Mouse (Mus musculus) cerebellum, adult 9-10 months (tissue): ENCODE measurements around the gene Prkcz.
"Not testable (repeated sequence)": the region's sequence is repeated elsewhere in the genome, so short reads cannot be mapped to it uniquely, and the experiment has no call there.

Source experiments
- DNase-seq: peaks from one replicate; pipeline ENCODE4 v3.0.0; 2022

The Prkcz gene

DNA sequence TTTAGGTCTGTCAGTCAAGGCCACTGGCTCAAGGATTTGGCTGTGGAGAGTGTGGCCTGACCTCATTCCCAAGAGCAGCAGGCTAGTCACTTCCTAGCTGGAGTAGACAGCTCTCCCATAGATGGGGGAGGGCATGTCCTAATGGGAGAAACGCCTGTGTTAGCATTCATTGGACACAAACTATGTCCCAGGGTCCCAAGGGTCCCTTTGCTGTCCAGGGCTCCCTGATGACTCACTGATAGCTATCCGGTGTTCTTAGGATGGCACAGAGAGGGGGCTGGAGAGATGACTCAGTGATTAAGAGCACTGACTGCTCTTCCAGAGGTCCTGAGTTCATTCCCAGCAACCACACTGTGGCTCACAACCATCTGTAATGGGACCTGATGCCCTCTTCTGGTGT lies 79.9 kb downstream of the Prkcz start:
- DNase-seq: no peak

DNA sequence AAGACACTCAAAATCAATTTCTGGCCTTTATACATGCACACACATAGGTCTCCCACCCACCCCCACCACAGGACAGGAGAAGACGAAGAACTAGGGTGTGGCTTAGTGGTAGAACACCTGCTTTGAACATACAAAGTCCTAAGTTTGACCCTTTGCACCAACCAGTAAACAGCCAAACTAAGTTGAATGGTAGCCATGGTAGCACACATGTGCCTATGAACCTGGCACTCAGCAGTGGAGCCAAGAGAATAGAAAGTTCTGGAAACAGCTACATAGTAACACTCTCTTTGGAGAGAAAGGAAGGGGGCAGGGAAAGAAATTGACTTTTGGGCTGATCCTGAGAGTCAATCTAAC lies 80.4 kb downstream of the Prkcz start:
- DNase-seq: no peak

DNA sequence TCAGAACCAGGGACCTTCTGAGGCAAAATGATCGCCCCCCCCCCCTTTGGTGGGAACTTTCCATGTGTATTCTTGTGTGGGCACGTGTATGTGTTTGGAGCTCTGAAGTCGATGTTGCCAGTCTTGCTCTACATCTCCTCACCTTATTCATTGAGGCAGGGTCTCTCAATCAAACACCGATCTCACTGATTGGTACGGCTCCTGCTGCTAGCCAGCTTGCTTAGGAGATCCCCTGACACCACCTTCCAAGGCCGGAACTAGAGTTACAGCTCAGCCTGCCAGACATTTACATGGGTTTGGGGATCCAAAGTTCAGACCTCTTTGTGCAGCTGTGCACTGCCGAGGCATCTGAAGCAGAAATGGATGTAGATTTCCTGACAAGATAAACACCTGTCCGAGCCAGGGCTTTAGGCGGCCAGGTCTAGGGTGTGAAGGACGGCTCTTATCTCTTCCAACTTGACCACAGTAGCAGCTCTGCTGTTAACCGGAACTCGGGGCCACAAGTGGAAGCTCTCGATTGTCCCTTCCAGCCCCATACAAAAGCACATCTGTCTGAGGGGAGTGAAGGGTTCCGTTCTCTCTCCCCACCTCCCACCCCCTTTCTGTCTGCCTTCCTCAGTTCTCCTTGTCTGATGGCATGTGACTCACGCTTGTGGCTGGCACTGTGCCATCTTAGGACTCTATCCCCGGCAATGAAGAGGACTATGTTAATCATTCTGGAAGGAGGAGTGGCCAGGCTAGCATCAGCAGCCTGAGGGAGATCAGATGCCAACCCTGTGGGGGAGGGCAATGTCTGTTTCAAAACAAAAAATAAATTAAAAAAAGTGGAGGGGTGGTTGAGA lies 81.0 kb downstream of the Prkcz start:
- no peak for DNase-seq

DNA sequence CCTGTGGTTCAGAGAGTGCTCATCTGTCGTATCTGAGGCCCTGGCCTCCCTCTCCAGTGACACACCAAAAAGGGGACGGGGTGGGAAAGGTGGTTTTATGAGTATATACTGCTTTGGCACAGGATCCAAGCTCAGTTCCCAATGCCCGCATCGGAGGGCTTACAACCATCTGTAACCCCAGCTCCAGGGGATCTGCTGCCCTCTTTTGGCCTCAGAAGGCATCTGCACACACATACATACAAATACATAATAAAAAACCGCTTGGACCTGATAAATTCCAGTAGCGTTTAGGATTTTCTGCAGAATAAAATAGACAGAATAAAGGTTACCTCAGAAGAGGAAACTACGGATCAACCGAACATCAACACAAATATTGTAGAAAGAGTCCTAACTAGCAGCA lies 82.1 kb downstream of the Prkcz start:
- no peak for DNase-seq

DNA sequence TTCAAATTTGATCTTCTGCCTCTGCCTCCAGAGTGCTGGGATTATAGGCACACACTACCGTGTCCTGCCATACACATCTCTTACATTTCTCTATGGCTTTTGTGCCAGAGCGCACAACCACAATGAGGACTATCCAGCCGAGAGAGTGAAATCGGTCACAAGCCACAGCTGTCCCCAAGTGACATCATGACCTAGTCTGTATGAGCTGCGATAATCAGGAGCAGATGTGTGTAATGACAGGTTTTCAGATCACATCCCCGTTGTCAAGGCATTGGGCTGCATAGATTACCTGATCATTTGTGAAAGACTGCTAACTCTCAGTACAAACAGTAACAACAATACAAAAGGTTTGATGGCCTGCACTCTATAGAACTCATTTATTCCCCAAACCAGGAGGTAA lies 83.2 kb downstream of the Prkcz start:
- no peak for DNase-seq

DNA sequence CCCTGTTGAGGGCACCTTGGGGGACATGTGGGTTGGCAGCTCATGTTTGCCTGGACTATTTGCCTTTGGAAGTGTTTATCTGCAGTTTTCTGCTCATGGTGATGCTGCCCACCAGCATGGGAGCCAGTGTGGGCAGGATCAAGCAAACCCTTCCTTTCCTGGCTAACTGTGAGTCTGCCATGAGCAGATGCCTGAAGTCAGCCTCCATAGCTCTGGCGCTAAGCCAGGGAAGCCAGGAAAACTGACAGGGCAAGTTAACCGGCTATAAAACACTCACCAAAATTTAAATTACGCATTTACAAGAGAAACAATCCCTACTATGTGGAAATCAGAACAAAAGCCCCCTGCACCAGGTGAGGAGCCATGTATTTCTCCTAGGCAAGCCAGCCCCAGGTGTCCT lies 86.3 kb downstream of the Prkcz start:
- no peak for DNase-seq

DNA sequence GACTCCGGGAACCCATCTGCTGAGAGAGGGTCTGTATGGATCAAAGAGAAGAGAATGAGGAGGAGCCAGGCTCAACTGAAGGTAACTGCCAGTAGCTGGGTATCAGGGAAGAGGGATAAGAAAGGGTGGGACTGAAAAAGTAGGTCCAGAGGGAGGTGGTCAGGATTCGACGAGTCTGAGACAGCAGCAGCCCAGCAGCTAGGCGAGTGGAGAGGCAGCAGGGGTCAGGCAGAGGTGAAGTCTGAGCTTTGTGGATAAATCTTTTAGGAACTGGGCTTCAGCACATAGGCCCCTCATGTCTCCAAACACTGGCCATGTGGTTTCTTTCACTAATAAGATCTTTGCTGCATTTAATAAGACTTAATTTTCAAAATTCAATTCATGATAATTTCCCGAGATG lies 86.7 kb downstream of the Prkcz start:
- DNase-seq: no peak

DNA sequence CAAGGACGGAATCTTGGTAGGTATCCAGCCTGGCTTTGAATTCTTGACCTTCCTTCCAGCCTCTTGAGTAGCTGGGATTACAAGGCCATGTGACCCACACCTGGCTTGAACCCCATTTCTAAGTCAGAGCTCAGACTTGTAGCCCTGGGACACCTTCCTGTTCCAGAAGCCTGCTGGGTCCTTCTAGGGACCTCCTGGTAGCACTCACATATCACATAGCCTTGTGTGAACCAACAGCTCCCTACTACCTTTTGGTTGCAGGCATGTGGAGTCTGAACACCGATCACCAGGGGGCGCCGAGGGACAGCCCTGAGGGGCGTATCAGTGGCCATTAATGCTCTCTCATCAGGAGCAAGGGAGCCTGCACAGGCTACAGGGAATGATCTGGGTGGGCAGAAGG lies 92.8 kb downstream of the Prkcz start:
- peak; percentile 82 for DNase-seq

DNA sequence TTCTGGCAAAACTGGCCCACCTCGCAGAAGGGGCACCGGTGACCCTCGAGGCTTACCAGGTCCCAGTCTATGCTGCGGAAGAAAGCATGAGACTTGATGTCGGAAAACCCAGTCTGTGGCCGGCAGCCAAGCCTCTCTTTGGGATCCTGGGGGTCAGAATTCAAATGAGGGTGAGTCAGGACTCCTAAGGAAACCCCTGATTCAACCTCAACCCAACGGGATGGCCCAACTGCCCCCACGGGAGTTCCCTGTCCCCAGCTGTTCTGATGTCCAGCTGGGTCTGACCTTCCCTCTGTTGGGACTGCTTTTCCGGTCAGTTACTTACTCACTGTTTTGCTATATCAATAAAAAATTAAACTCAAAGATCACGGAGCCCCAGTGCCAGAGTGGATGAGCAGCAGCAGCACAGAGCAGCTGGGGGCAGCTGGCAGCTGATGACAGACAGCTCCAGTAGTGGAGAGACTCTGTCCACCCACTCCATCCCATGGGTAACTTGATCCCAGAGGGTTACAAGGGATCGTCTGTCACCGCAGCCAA lies 93.5 kb downstream of the Prkcz start:
- no peak for DNase-seq

DNA sequence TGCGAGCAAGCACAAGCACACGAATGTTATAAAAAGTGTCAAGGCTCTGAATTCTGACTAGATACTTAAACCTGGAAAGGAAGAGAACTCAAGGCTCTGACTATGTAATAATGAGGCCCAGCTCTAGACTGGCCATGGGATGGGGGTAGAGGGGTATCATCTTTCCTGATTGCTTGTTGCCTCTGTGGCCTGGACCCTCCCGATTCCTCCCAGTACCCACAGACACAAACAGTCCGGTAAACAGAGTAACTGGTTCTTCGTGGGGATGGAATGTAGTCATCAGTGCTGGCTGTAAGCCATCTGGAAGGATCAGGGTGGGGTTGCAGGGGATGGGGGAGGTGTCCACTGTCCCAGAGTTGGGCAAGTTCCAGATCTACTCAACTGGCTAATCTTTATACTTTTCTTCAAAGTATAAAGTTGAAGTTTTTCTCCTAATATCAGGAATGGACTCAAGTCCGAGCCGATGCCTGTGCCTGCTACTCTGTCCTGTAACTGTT lies 94.1 kb downstream of the Prkcz start:
- no peak for DNase-seq

DNA sequence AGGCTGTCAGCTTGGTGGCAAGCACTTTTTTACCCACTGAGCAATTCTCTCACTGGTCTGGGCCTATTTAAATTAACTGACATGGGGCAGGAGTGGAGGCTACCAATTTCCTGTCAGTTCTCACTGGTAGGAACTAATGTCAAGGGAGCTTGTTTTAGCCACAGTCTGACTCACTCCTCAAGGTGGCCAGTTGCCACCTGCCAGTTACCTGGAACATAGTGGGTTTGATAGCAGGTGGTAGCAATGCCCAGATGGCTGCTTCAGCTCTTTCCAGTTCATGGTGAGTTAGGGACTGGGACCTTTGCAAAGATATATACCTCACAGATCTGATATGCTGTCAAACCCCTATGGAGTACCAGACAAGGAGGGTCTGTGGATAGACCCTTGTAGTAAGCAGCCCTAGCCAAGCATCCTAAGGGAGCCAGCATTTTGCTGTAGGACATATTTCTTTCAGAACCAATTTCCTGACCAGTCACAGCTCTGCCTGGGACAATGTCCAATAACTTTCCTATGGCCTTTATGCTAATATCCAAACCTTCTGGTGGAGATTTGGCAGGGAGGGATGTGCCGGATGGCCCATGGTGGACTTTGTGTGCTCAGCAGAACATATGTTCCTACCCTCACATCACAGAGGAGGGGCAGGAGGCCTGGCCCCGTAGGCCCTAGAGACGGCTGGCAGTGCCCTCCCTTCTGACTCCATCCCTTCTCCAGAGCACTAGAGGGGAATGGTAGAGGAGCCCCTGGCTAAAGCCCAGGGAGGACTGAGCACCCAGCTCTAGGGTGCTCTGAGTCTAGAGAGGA lies 96.4 kb downstream of the Prkcz start:
- peak; percentile 99 for DNase-seq

DNA sequence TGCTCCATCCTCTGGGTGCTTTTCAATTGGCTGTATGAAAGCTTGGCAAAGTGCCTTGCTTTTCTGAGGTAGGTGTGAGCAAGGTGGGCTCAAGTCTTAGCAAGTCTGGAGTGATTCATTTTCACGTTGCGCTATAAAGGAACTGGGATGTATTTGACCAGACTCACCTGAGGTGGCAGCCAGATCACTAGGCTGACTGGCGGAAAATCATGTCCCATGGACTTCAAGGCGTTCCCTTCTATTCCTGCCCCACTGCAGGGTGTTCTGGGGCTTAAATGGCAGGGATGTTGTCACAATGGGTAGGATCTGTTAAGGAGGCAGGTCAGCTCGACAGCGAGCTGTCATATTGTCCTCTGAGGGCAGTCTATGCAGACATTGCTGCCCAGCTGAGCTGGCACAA lies 108.9 kb downstream of the Prkcz start:
- DNase-seq: peak; percentile 73

DNA sequence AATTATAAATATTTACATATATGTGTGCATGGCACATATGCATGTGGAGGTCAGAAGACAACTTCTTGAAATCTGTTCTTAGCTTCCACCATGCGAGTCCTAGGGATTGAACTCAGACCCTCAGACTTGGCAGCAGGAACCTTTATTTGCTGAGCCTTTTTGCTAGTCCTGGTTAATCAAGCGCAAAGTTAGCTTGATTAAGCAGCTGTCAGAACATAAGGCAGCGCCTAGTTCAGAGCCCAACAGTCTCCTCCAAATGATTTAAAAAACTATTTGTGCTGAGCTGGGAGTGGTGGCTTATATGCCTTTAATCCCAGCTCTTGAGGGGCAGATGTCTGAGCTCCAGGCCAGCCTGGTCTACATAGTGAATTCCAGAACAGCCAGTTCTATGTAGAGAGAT lies 110.0 kb downstream of the Prkcz start:
- DNase-seq: peak; percentile 82

DNA sequence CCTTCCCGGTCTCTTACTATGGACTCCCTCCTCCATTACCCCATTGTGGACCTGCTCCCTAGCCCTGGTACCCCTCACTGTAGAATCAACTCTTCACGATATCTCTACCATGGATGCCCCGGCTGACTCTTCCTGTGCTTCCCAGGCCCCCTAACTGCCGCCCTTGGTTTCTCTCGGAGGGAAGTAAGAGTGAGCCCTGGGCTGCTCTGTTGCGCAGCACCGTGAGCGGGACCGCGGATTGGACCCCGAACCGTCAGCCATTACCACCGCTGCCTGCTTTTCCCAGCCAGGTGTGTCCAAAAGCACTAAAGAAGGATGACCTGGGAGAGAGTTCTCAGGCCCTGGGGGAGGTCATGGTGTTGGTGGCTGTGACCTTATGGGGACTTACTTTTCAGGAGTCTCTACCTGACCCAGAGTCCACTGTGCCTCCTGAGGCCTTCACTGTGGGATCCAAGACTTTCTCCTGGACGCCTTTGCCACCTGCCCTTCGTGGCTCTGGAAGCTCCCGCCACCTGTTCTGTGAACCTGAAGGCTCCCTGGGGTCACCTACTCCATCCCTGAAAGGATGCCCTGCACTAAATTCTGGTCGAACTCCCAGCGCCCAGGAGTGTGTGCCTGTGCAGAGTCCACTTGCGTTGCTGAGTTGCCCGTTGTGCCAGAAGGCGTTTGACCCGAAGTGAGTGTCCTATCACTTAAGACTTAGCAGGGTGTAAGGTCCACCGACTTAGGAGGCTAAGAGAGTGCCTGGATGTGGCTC lies 110.6 kb downstream of the Prkcz start:
- peak; percentile 76 for DNase-seq

DNA sequence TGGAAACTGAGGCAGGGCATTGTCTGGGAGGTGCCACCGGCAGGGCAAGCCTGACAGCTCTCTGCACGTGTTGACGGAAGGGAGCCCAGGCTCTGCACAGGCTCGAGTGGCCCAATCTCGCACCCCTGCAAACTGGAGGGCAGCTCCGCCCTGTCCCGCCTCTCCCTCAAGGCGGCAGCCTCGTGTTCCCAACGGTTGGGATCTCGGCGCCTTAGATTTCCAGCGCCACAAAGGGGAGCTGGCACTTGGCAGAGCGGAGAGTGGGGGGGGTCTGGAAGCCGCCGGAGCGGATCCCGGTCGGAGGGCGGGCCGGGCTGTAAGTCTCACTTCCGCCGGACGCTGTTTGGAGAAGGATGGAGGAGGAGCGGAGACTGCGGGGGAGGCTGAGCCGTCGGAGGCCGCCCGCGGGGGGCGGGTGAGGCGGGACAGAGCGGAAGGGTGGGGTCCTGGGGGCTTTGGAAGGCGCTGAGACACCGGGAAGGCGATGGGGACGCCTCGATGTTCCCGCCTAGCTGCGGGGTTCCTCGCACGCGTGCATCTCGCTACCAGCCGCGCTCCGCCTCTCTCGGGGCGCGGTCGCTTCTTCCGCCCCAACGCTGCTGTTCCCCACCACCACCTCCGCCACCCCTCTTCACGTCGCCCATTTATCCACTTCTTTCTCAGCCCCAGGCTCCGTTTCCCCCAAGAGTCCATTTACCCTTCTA lies 111.4 kb downstream of the Prkcz start, which contains the start of gene Faap20:
Gene Faap20, plus strand, starts transcription at position 155 of the 704 bp plus-strand sequence.
- DNase-seq: peak; percentile 88

DNA sequence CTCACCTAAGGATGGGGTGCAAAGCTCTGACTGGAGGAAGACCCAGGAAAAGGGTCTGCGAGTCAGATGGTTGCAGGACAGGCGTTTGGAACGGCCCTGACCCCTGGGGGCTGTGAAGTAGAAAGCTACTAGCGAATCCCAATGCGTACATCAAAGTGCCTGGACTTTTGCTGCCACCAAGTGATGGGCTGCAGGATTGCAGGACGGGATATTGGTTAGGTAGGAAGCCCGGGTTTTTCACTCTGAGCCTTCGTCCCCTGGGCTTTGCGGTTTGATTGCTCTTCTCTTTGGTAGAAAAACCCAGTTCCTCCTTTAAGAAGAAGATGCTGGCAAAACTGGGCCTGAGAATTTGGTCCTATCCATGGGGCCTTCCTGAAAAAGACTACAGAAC lies 111.9 kb downstream of the Prkcz start:
- DNase-seq: peak; percentile 97

DNA sequence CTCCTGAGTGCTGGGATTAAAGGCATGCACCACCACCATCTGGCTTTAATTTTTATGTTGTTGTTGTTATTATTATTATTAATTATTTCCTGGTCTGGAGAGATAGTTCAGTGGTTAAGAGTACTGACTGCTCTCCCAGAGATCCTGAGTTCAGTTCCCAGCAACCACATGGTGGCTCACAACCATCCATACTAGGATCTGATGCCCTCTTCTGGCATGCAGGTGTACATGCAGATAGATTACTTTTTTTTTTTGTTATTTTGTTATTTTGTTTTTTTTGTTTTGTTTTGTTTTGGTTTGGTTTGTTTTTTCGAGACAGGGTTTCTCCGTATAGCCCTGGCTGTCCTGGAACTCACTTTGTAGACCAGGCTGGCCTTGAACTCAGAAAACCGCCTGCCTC lies 113.1 kb downstream of the Prkcz start:
- DNase-seq: not testable (repeated sequence)

DNA sequence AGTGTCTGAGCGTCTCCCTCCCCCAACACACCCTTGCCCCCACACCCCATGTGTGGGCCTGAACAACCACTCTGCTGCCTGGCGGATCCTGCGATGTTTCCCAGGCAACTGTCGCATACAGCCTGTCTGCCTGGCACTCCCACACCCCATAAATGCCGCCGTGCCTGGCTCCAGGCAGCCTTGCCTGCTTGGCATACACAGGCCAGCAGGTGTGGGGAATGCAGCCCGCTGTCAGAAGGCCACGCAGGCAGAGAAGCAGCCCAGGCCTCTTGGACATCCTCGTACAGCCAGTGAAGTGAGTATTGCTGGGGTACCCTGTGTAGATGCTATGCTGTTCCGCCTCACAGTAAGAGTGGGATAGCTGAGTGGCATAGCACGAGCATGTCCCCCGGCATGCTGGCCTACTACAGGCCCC lies 114.5 kb downstream of the Prkcz start:
- peak; percentile 89 for DNase-seq

DNA sequence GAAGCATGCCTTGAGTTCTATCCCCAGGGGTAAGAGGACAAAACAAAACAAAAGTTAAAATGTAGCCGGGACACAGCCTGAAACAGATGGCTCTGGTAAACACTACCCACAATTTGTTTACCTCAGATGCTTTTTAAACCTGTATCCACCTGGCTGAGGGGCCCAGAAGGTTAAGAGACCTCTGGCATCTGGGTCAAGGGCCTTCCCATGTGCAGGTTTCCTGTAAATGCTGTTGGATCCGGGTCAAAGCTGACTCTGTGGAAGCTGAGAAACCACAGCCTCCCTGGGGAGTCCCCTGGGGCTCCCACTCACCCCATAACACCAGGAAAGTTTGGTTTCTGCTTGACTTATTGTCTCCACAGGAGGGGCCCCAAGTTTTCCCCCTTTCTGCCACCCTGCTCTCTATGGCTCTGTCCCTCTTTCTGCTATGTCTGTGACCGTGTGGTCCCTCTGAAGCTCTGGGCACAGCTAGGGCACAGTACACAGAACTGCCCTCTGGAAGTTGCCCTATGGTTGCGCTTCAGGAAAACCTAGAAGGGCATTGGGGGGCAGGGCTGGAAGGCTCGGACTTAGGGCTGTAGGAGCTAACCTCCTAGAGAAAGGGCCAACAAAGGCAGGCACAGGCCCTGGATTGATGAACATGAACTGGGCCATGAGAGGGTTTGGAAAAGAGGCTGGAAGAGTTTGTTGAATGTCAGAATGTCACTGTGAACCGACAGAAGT lies 115.2 kb downstream of the Prkcz start:
- DNase-seq: no peak

DNA sequence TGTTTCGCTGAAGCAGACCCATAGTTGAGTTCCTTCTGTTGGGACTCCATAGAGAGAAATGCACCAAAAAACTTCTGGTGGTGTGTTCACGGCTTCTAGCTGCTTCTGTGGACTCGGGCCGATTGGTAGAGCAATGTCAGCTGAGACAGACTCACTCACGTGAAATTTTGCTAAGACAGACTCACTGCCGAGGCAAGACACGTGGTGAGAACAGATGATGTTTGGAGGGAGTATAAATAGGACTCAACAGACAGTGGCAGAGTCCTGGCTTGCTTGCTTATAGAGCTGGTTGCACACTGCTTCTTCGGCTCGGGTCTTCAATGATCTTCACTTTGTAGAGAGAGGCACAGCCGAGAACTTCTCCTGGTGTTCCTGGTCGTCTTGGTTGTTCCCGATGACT lies 117.9 kb downstream of the Prkcz start:
- no peak for DNase-seq

DNA sequence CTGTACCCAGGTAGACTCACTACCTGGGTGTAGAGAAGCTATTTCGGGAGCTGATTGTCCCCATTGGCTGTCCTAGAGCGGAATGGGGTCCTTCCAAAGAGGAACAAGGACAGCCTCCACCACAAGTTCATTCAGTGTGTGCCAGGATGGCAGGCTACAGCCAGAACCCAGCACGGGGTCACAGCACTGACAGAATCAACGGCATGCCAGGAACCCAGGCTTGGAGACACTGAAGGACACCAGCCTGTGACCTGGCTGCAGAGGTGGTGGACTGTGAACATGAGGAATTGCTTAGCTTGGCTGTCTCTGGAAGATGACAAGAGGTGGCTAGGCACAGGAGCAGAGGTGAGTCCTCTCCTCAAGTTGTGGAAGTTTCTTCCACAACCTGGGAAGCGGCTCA lies 118.9 kb downstream of the Prkcz start:
- DNase-seq: peak; percentile 73

DNA sequence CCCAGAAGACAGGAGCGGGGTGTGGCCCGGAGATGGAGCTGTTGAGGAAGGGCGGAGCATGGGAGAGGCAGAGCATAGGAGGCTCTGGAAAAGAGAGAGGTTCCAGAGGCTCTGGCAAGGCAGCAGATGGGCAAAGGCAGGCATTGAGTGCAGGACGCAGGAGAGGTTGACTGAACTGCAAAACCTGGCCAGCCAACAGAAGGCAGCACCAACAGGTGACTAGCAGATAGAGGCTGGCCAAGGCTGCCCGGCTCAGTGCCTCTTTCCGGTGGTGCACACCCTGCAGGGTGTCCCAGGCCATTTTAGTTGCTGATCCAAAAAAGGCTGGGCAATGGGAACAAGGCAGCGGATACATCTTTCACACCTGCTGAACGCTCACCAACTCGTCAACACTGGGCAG lies 119.4 kb downstream of the Prkcz start:
- peak; percentile 94 for DNase-seq
